Mouse (Mus musculus): ENCODE measurements around the gene Wdr61.
"Not testable (repeated sequence)": the region's sequence is repeated elsewhere in the genome, so short reads cannot be mapped to it uniquely, and the experiment has no call there.

GRCm38 (mm10) chr9:54690697-54691096, 43.6 kb downstream of the Wdr61 start:
- TF ChIP-seq CTCF, EP300 (IDR thresholded peaks at IDR 0.05; ENCODE audit: low read depth): not testable (repeated sequence)

Data from liver, postnatal 0 days (tissue).